Mouse (Mus musculus) frontal cortex, adult 2 months (tissue): ENCODE data around the gene Celsr1. TPM values are rescaled to one million over a fixed set of nuclear protein-coding genes. Genes with fewer than 3 reads are reported as not detected.

Experiments
- polyA plus RNA-seq: library from polyadenylated mRNA; depleted of rRNA; stranded (reverse); fragments of >200 nt; gene quantifications from 2 replicates; pipeline ENCODE4 v1.2.3, GENCODE M21; 2012; rRNA removed

Celsr1 gene
- polyA plus RNA-seq, 1 experiment, result 2.6 TPM

Other genes starting within 250 kb of the Celsr1 start
- 23.5 and 27.1 TPM in 2 replicates for gene Cdpf1, start 222.1 kb downstream of the Celsr1 start, polyA plus RNA-seq
- 0.46 and 0.54 TPM in 2 replicates for gene Pkdrej, start 212.0 kb downstream of the Celsr1 start, polyA plus RNA-seq
- 5.2 and 6.2 TPM in 2 replicates for gene Ttc38, start 201.5 kb downstream of the Celsr1 start, polyA plus RNA-seq
- gene Gtse1, start 174.0 kb downstream of the Celsr1 start, polyA plus RNA-seq, result 0.78 and 0.95 TPM in 2 replicates
- 54.8 and 62.9 TPM in 2 replicates for gene Trmu, start 154.5 kb downstream of the Celsr1 start, polyA plus RNA-seq
- 32.2 and 39.5 TPM in 2 replicates for gene Gramd4, start 23.9 kb upstream of the Celsr1 start, polyA plus RNA-seq
- gene Cerk, start 152.4 kb upstream of the Celsr1 start, polyA plus RNA-seq, result 50.2 TPM in 2 replicates
- 28.3 and 29.4 TPM in 2 replicates for gene Tbc1d22a, start 180.7 kb upstream of the Celsr1 start, polyA plus RNA-seq